Mouse (Mus musculus) embryonic stem cell, embryonic (primary cell): Measurements from ENCODE around the gene Ndufab1.

ENCODE experiments used
- CTCF ChIA-PET, 4 experiments: fragments of 300-600 bp in 2 of 4; fragments of 350-600 bp in 2 of 4; sonication (Branson Sonifier 250); formaldehyde crosslinking; loops; one replicate each; lab custom pipeline; 2022; ENCODE audit warnings: inconsistent platforms in 2 of 4; lab: Charles Lee
- POLR2A ChIA-PET, 4 experiments: fragments of 300-600 bp in 2 of 4; fragments of 350-600 bp in 2 of 4; sonication (Branson Sonifier 250); formaldehyde crosslinking; loops; one replicate each; lab custom pipeline; 2022; ENCODE audit warnings: antibody characterized with exemption in 4 of 4, inconsistent platforms in 1 of 4; lab: Charles Lee

Ndufab1 gene

GRCm38 (mm10) chr7:122045711-122046110 lies 56.0 kb downstream of the Ndufab1 start:
- ChIA-PET POLR2A (interaction anchor here in 2 of 4 experiments (1.2 to 8.6 kb wide), 10 partner anchors 8 to 35 kb away, joined by 3 to 79 read pairs (median 7); partner anchors contain the start of genes Ears2 (in 2 of the 2), Gga2 (in 2 of the 2) and Ubfd1 (in 2 of the 2)), CTCF (interaction anchor here in 1 of 4 experiments (0.6 kb wide), 1 partner anchor 156 kb away, joined by 4 read pairs; no protein-coding TSS in a partner anchor)

GRCm38 (mm10) chr7:122045181-122045634 lies 56.5 kb downstream of the Ndufab1 start:
- POLR2A ChIA-PET, result interaction anchor here in 3 of 4 experiments (0.7 to 8.6 kb wide), 11 partner anchors 9 to 431 kb away, joined by 3 to 79 read pairs (median 3); partner anchors contain the start of genes Ears2 (in 2 of the 3), Gga2 (in 2 of the 3) and Ubfd1 (in 2 of the 3)
- CTCF ChIA-PET, result no interaction called here

- ChIA-PET POLR2A (interaction anchor here in 2 of 4 experiments (1.0 to 8.6 kb wide), 6 partner anchors 10 to 50 kb away, joined by 3 to 79 read pairs (median 10); partner anchors contain the start of genes Gga2 (in 2 of the 2), Ears2 (in 1 of the 2) and Ubfd1 (in 1 of the 2)), CTCF (no interaction called here)
Observed at GRCm38 (mm10) chr7:122044106-122044505, 57.6 kb downstream of the Ndufab1 start.
